Mouse (Mus musculus) limb, embryonic 14.5 days (tissue): ENCODE results near the gene Adh5. TPM values are rescaled to one million over a fixed set of nuclear protein-coding genes. Genes with fewer than 3 reads are reported as not detected.

Experiments used
- ATAC-seq: fragments of 200-750 bp; cut with Nextera tagmentation; 2 replicates; pipeline ENCODE4 v1.8.0; 2017; ENCODE audit warnings: low read depth, moderate number of reproducible peaks, moderate TSS enrichment; ENCODE audit not compliant: low FRiP score
- DNase-seq: peaks from one replicate; pipeline ENCODE4 v3.0.0-alpha.2; 2015; ENCODE audit warnings: low spot score
- H3K27ac ChIP-seq: fragments of 300-500 bp; sonication (generic); replicated peaks from 2 replicates; pipeline ENCODE4 v1.5.1; 2014; ENCODE audit warnings: low read depth, mild to moderate bottlenecking, low read length, moderate library complexity, mixed read lengths
- H3K27me3 ChIP-seq: fragments of 300-500 bp; sonication (generic); 2 replicates; pipeline ENCODE4 v1.6.1; 2014; ENCODE audit warnings: low read length, mixed read lengths; ENCODE audit not compliant: control insufficient read depth, insufficient read depth
- H3K36me3 ChIP-seq: fragments of 300-500 bp; sonication (generic); 2 replicates; pipeline ENCODE4 v1.6.1; 2014; ENCODE audit warnings: mild to moderate bottlenecking, low read length, moderate library complexity, mixed read lengths; ENCODE audit not compliant: control insufficient read depth, insufficient read depth
- H3K4me1 ChIP-seq: fragments of 300-500 bp; sonication (generic); 2 replicates; pipeline ENCODE4 v1.6.1; 2014; ENCODE audit warnings: antibody characterized with exemption, low read length, mixed read lengths; ENCODE audit not compliant: control insufficient read depth, insufficient read depth
- H3K4me2 ChIP-seq: fragments of 300-500 bp; sonication (generic); replicated peaks from 2 replicates; pipeline ENCODE4 v1.6.1; 2014; ENCODE audit warnings: low read depth, mild to moderate bottlenecking, low read length, moderate library complexity; ENCODE audit not compliant: severe bottlenecking
- H3K4me3 ChIP-seq: fragments of 300-500 bp; sonication (generic); replicated peaks from 2 replicates; pipeline ENCODE4 v1.5.1; 2014; ENCODE audit warnings: low read length
- H3K9ac ChIP-seq: fragments of 300-500 bp; sonication (generic); 2 replicates; pipeline ENCODE4 v1.6.1; 2014; ENCODE audit warnings: mild to moderate bottlenecking, low read depth, low read length, moderate library complexity; ENCODE audit not compliant: severe bottlenecking
- H3K9me3 ChIP-seq: fragments of 300-500 bp; sonication (generic); 2 replicates; pipeline ENCODE4 v1.6.1; 2016; ENCODE audit warnings: low read length; ENCODE audit not compliant: control insufficient read depth
- POLR2A ChIP-seq: fragments of 200-500 bp; IDR thresholded peaks from 2 replicates; pipeline ENCODE4 v1.8.0; 2012; ENCODE audit warnings: inconsistent platforms, mild to moderate bottlenecking, moderate library complexity, borderline replicate concordance; ENCODE audit not compliant: insufficient read depth, insufficient read length; ENCODE audit errors: extremely low read depth
- WGBS: fragments of 180-500 bp; shearing (Covaris S2); extraction: QIAGEN DNeasy Blood & Tissue Kit; methylation state at CpG from one replicate; pipeline ENCODE4 v1.1.7; 2014; 5-methylcytosine and 5-hydroxymethylcytosine counted together
- polyA plus RNA-seq, 2 experiments: library from polyadenylated mRNA; depleted of rRNA in 1 of 2; stranded (reverse) in 1 of 2; unstranded in 1 of 2; fragments of >200 nt; fragmentation: Nextera tagmentation in 1 of 2; extraction: Ambion mirVana in 1 of 2; gene quantifications; 2 replicates each; pipeline versions ENCODE4 v1.2.1 to v1.2.3; 2012 to 2014

Adh5 gene
- polyA plus RNA-seq, 2 experiments = 104 to 171 TPM

GRCm38 (mm10) chr3:138448077-138448860 lies 5.4 kb downstream of the Adh5 start:
- peaks cover 6% of the 10 kb centered on the region for H3K4me1 ChIP-seq
- no peaks in the 10 kb centered on the region for H3K9me3 ChIP-seq
- no peak for DNase-seq
- H3K27me3 ChIP-seq = no peaks in the 10 kb centered on the region
- no peak overlapping the region for H3K9ac ChIP-seq
- H3K27ac ChIP-seq = no peak overlapping the region
- 75% methylated on average over 12 of the region's 12 CpGs for WGBS
- ATAC-seq = no peak
- peaks cover 73% of the 10 kb centered on the region for H3K36me3 ChIP-seq
- H3K4me2 ChIP-seq = no peak overlapping the region
- TF ChIP-seq POLR2A = no peak
- H3K4me3 ChIP-seq = no peak overlapping the region

GRCm38 (mm10) chr3:138452169-138452568 lies 9.3 kb downstream of the Adh5 start:
- Histone ChIP-seq H3K4me1 (no peaks in the 10 kb centered on the region), H3K9me3 (no peaks in the 10 kb centered on the region), H3K27ac (no peak overlapping the region), H3K36me3 (peaks cover 85% of the 10 kb centered on the region), H3K4me3 (no peak overlapping the region), H3K27me3 (no peaks in the 10 kb centered on the region), H3K9ac (no peak overlapping the region), H3K4me2 (no peak overlapping the region)
- ATAC-seq (no peak), DNase-seq (no peak)
- no peak for TF ChIP-seq POLR2A
- WGBS = 87% methylated on average over 10 of the region's 10 CpGs

- Histone ChIP-seq H3K27me3 (no peaks in the 10 kb centered on the region), H3K27ac (no peak overlapping the region), H3K36me3 (peaks cover 86% of the 10 kb centered on the region), H3K4me2 (no peak overlapping the region), H3K9ac (no peak overlapping the region), H3K4me1 (no peaks in the 10 kb centered on the region), H3K4me3 (no peak overlapping the region), H3K9me3 (no peaks in the 10 kb centered on the region)
- DNase-seq (no peak), ATAC-seq (no peak)
- no peak for TF ChIP-seq POLR2A
- WGBS = 94% methylated on average over 1 of the region's 1 CpGs
These were observed 11.3 kb downstream of the Adh5 start for GRCm38 (mm10) chr3:138454234-138454633.

- no peak overlapping the region for H3K27ac ChIP-seq
- ATAC-seq (no peak), DNase-seq (no peak)
- no peaks in the 10 kb centered on the region for H3K9me3 ChIP-seq
- no peak overlapping the region for H3K4me3 ChIP-seq
- H3K36me3 ChIP-seq = peaks cover 87% of the 10 kb centered on the region
- TF ChIP-seq POLR2A = no peak
- H3K4me1 ChIP-seq = no peaks in the 10 kb centered on the region
- H3K9ac ChIP-seq = no peak overlapping the region
- H3K4me2 ChIP-seq = no peak overlapping the region
- WGBS = 87% methylated on average over 13 of the region's 13 CpGs
- H3K27me3 ChIP-seq = no peaks in the 10 kb centered on the region
These were observed 12.0 kb downstream of the Adh5 start for GRCm38 (mm10) chr3:138454711-138455435.

GRCm38 (mm10) chr3:138458441-138458840 lies 15.5 kb downstream of the Adh5 start:
- no peaks in the 10 kb centered on the region for H3K27me3 ChIP-seq
- DNase-seq (no peak), ATAC-seq (no peak)
- H3K4me1 ChIP-seq = no peaks in the 10 kb centered on the region
- H3K4me3 ChIP-seq = no peak overlapping the region
- no peak overlapping the region for H3K4me2 ChIP-seq
- no peak overlapping the region for H3K27ac ChIP-seq
- 98% methylated on average over 3 of the region's 3 CpGs for WGBS
- peaks cover 89% of the 10 kb centered on the region for H3K36me3 ChIP-seq
- TF ChIP-seq POLR2A = no peak
- H3K9ac ChIP-seq = no peak overlapping the region
- no peaks in the 10 kb centered on the region for H3K9me3 ChIP-seq
